Mouse (Mus musculus): Measurements from ENCODE around the gene B4galt7.

DNA sequence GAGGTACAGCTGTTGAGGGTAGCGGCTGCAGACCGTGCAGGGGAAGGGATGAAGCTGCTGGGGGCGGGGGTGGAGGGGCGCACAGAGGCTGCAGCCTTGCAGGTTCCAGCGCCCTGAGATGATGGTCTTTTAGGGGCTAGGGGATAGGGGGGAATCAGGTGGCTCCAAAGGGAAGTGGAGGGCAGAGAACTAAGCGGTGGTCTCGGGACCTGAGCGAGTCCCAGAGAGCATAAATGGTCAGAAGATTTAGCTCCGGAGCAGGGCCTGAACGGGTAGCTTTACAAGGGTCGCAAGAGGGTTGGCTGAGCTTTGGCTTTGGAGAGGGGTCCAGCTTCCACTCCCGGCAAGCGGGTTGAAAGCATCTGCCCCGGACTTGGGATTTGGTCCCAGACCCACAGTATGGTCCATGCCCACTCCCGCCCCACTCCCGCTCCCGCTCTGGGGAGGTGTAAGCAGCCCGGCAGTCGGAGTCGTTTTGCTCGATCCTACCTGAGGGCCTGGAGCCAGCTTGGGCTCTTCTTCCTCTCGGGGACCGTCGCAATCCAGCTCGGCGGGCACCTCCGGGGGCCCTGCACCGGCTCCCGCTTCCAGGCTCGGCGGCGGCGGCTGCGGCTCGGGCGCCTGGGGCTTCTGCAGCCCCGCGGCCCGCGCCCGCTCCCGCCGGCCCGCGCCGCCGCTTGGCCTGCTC, 29.3 kb upstream of the B4galt7 start:
- no peak for TF ChIP-seq CTCF (IDR thresholded peaks at IDR 0.05; ENCODE audit: insufficient read depth, low read depth, low read length)
- TF ChIP-seq POLR2A (IDR thresholded peaks at IDR 0.05; ENCODE audit: insufficient read depth, low read depth, low read length) = no peak

All from olfactory bulb, adult 2 months (tissue).